9 mouse cellular contexts compared by ENCODE assay signal in the genomic region with DNA sequence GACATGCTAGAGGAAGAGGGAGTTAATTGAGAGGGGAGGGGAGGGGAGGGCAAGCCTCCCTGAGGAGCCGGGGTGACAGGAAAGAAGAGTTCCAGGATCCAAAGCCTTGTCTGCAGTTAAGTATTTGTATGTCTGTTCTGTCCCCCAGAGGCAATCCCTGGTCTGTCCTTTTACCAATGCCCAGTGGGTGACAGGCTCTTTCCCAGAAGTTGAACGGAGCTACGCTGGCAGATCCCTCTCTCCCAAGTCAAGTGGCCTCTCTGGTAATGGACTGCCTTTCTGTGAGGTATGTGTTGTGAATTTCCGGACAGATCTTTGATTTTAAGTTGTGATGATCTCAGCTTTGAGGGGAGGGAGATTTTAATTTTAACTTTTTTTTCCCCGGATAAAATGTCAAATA. TPM values are rescaled to one million over a fixed set of nuclear protein-coding genes. Genes with fewer than 3 reads are reported as not detected.
DNase-seq lines count a peak whose midpoint lies in the region; ATAC-seq lines count a peak whose summit lies in the region.
"Had no signal": no experiment of that assay in that cellular context is flagged by ENCODE, and none has a peak within 500 bp of the region (broad histone marks: within the 10 kb centered on the region; RNA-seq: fewer than 3 reads in every experiment).

No protein-coding gene starts in this region.

- H3K27me3 ChIP-seq in kidney, embryonic 15.5 days = peaks cover 17% of the 10 kb centered on the region
- H3K27me3 ChIP-seq in forebrain, embryonic 16.5 days (replicated peaks; ENCODE audit: control insufficient read depth, insufficient read depth, low read length) = peaks cover 10% of the 10 kb centered on the region; the same call in 1 of the 2 replicates
- peaks cover 8% of the 10 kb centered on the region; the same call in 1 of the 2 replicates for H3K27me3 ChIP-seq in intestine, embryonic 16.5 days (replicated peaks; ENCODE audit: control insufficient read depth, insufficient read depth, low read length)
- peaks cover 17% of the 10 kb centered on the region for H3K27me3 ChIP-seq in neural tube, embryonic 15.5 days (replicated peaks)

- DNase-seq in kidney, postnatal 36 days = no peak
- no peak for DNase-seq in gastrocnemius, postnatal 10 days
- DNase-seq in natural killer cell, adult 2 months (ENCODE audit: low spot score in 2 of 2) = no peak
- DNase-seq: kidney, postnatal 14 days had no signal

- WGBS in kidney, embryonic 15.5 days = 40% methylated on average over 5 of the region's 5 CpGs
- 53% methylated on average over 5 of the region's 5 CpGs for WGBS in forebrain, embryonic 16.5 days
- WGBS in intestine, embryonic 16.5 days = 33% methylated on average over 5 of the region's 5 CpGs
- WGBS in neural tube, embryonic 15.5 days = 41% methylated on average over 5 of the region's 5 CpGs

- peaks cover 36% of the 10 kb centered on the region for H3K4me1 ChIP-seq in kidney, embryonic 15.5 days
- H3K4me1 ChIP-seq in forebrain, embryonic 16.5 days (replicated peaks; ENCODE audit: control insufficient read depth, insufficient read depth, low read length) = peaks cover 12% of the 10 kb centered on the region
- H3K4me1 ChIP-seq in intestine, embryonic 16.5 days (ENCODE audit: control insufficient read depth, insufficient read depth, low read length) = peaks cover 9% of the 10 kb centered on the region
- H3K4me1 ChIP-seq in neural tube, embryonic 15.5 days = peaks cover 27% of the 10 kb centered on the region

- 0 out of 2 replicates have a peak, but pooled peaks cover 7% of the 10 kb centered on the region for H3K9me3 ChIP-seq in kidney, embryonic 15.5 days (replicated peaks)
- H3K9me3 ChIP-seq in forebrain, embryonic 16.5 days (ENCODE audit: control insufficient read depth, low read length) = no peaks in the 10 kb centered on the region
- no peaks in the 10 kb centered on the region for H3K9me3 ChIP-seq in intestine, embryonic 16.5 days (ENCODE audit: control insufficient read depth, low read length)
- 0 out of 2 replicates have a peak, but pooled peaks cover 5% of the 10 kb centered on the region for H3K9me3 ChIP-seq in neural tube, embryonic 15.5 days (replicated peaks)

- peaks cover 13% of the 10 kb centered on the region for H3K36me3 ChIP-seq in kidney, embryonic 15.5 days
- no peaks in the 10 kb centered on the region for H3K36me3 ChIP-seq in forebrain, embryonic 16.5 days (ENCODE audit: control insufficient read depth, insufficient read depth)
- H3K36me3 ChIP-seq in intestine, embryonic 16.5 days (ENCODE audit: control insufficient read depth, insufficient read depth, low read length) = 0 out of 2 replicates have a peak, but pooled peaks cover 3% of the 10 kb centered on the region
- H3K36me3 ChIP-seq in neural tube, embryonic 15.5 days = 0 out of 2 replicates have a peak, but pooled peaks cover 2% of the 10 kb centered on the region

- peak overlapping the region; percentile 48 for H3K4me2 ChIP-seq in kidney, embryonic 15.5 days
- H3K4me2 ChIP-seq in forebrain, embryonic 16.5 days (ENCODE audit: low read length) = 0 out of 2 replicates have a peak overlapping the region, but pooled peaks have one; percentile 1
- H3K4me2 ChIP-seq in intestine, embryonic 16.5 days (ENCODE audit: low read depth, low read length) = peak overlapping the region; percentile 51
- H3K4me2 ChIP-seq in neural tube, embryonic 15.5 days = peak overlapping the region; percentile 54

- H3K4me3 ChIP-seq in kidney, embryonic 15.5 days (replicated peaks) = peak overlapping the region; percentile 26
- no peak overlapping the region for H3K4me3 ChIP-seq in forebrain, embryonic 16.5 days (replicated peaks; ENCODE audit: low read length)
- H3K4me3 ChIP-seq in intestine, embryonic 16.5 days (ENCODE audit: low read length) = peak overlapping the region; percentile 29
- peak overlapping the region; percentile 26 for H3K4me3 ChIP-seq in neural tube, embryonic 15.5 days (replicated peaks)

- no peak overlapping the region for H3K9ac ChIP-seq in kidney, embryonic 15.5 days
- no peak overlapping the region for H3K9ac ChIP-seq in forebrain, embryonic 16.5 days (replicated peaks; ENCODE audit: low read depth, low read length)
- peak overlapping the region; percentile 27; the same call in 1 of the 2 replicates for H3K9ac ChIP-seq in intestine, embryonic 16.5 days (ENCODE audit: low read depth, low read length)
- H3K9ac ChIP-seq in neural tube, embryonic 15.5 days (replicated peaks) = no peak overlapping the region

- H3K27ac ChIP-seq in kidney, embryonic 15.5 days = no peak overlapping the region
- no peak overlapping the region for H3K27ac ChIP-seq in forebrain, embryonic 16.5 days (ENCODE audit: low read length)
- no peak overlapping the region for H3K27ac ChIP-seq in intestine, embryonic 16.5 days (ENCODE audit: low read length)
- no peak overlapping the region for H3K27ac ChIP-seq in neural tube, embryonic 15.5 days (replicated peaks)

- no peak for ATAC-seq in kidney, embryonic 15.5 days (replicated peaks; ENCODE audit: low FRiP score)
- ATAC-seq in forebrain, embryonic 16.5 days = no peak
- ATAC-seq in intestine, embryonic 16.5 days = no peak
- ATAC-seq in neural tube, embryonic 15.5 days (ENCODE audit: low FRiP score) = no peak
- no peak for ATAC-seq in monocyte, adult 5-6 weeks (replicated peaks; ENCODE audit: insufficient number of reproducible peaks, low FRiP score, low TSS enrichment, poor library complexity, severe bottlenecking)

RNA-seq across cellular contexts. Expression of a gene that starts 3.3 kb away (rescaled TPM):
- polyA plus RNA-seq in kidney, embryonic 15.5 days (2015; fragmentation: Nextera tagmentation; extraction: Ambion mirVana) = 21.9 and 24.4 TPM in 2 replicates
- polyA plus RNA-seq in forebrain, embryonic 16.5 days (2015; fragmentation: Nextera tagmentation; extraction: Ambion mirVana) = 5.0 and 6.7 TPM in 2 replicates
- 13.1 and 13.4 TPM in 2 replicates for polyA plus RNA-seq in intestine, embryonic 16.5 days (2015; fragmentation: Nextera tagmentation; extraction: Ambion mirVana)
- polyA plus RNA-seq in neural tube, embryonic 15.5 days (2015; fragmentation: Nextera tagmentation; extraction: Ambion mirVana) = 23.0 and 24.1 TPM in 2 replicates
- total RNA-seq in gastrocnemius, postnatal 10 days (2021) = 10 to 100 TPM; 19.2 to 22.5 TPM
- not detected in 3 replicates for total RNA-seq in monocyte, adult 5-6 weeks (2017)

RNA-seq across cellular contexts. Expression of a gene that starts 30.7 kb away (rescaled TPM):
- polyA plus RNA-seq in kidney, embryonic 15.5 days (2015; fragmentation: Nextera tagmentation; extraction: Ambion mirVana) = 12.1 and 13.1 TPM in 2 replicates
- 0.87 and 1.3 TPM in 2 replicates for polyA plus RNA-seq in forebrain, embryonic 16.5 days (2015; fragmentation: Nextera tagmentation; extraction: Ambion mirVana)
- 24.5 and 25.4 TPM in 2 replicates for polyA plus RNA-seq in intestine, embryonic 16.5 days (2015; fragmentation: Nextera tagmentation; extraction: Ambion mirVana)
- 1.7 and 4.2 TPM in 2 replicates for polyA plus RNA-seq in neural tube, embryonic 15.5 days (2015; fragmentation: Nextera tagmentation; extraction: Ambion mirVana)
- total RNA-seq in gastrocnemius, postnatal 10 days (2021) = 1 to 10 TPM; 2.3 to 3.1 TPM
- 16.6 to 23.5 TPM (median 17.7 TPM) in 3 replicates for total RNA-seq in monocyte, adult 5-6 weeks (2017)

Comparison
In these comparisons a context has a peak if more than half of its experiments do, and no peak if none do; other contexts are left out.
1. H3K4me2 ChIP-seq: peak in every context shown above with its lines; median percentile 54 in neural tube, embryonic 15.5 days; 51 in intestine, embryonic 16.5 days; 48 in kidney, embryonic 15.5 days; 1 in forebrain, embryonic 16.5 days.